Mouse (Mus musculus) stomach, postnatal 0 days (tissue): Measurements from ENCODE around the gene Akr1b8.

Experiments used
- CTCF ChIP-seq: IDR thresholded peaks from 2 replicates; pipeline ENCODE4 v1.5.1; 2016; ENCODE audit warnings: antibody characterized with exemption, low read depth, mild to moderate bottlenecking, moderate library complexity
- EP300 ChIP-seq: optimal IDR thresholded peaks from 2 replicates; pipeline ENCODE3; 2016; ENCODE audit warnings: antibody characterized with exemption

GRCm38 (mm10) chr6:34304675-34305241, 49.2 kb upstream of the Akr1b8 start:
- TF ChIP-seq CTCF = no peak
- TF ChIP-seq EP300 = no peak
